Mouse (Mus musculus) bone marrow, adult 2 months (tissue): ENCODE results near the gene Pih1d1.

Experiments used
- CTCF ChIP-seq: fragments of 200-500 bp; IDR thresholded peaks from 2 replicates; pipeline ENCODE4 v1.5.1; 2011; ENCODE audit warnings: low read length, control low read depth; ENCODE audit not compliant: control insufficient read depth, insufficient read depth
- POLR2A ChIP-seq: fragments of 200-500 bp; IDR thresholded peaks from 2 replicates; pipeline ENCODE4 v1.6.1; 2011; ENCODE audit warnings: low read depth, mild to moderate bottlenecking, control low read depth, low read length, borderline replicate concordance; ENCODE audit not compliant: control insufficient read depth

- no peak for TF ChIP-seq POLR2A
- TF ChIP-seq CTCF = no peak
Observed at GRCm38 (mm10) chr7:45208260-45208659, 54.2 kb downstream of the Pih1d1 start.
